Mouse (Mus musculus): ENCODE measurements around the gene Mip.
"Not testable (repeated sequence)": the region's sequence is repeated elsewhere in the genome, so short reads cannot be mapped to it uniquely, and the experiment has no call there.

The Mip gene

DNA sequence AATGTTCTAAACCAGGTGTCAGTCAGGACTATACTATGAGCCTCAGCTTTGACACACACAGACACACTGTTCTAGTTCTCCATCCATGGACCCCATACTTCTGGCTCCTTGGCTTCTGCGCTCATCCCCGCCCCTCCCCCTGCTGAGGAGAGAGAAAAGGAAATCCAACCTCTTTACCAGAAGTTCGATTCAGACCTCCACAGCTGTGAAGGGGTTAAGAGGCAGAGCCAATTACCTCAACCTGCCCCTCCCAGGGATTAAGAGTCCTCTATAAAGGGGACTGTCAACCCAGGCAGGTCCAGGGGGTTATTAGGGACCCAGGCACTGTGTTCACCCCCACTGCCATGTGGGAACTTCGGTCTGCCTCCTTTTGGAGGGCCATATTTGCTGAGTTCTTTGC is at the start of gene Mip:
TSS of gene Mip (plus strand) at position 301 of the 400 bp plus-strand sequence.
- DNase-seq (ENCODE audit: low spot score in 2 of 2): no peak

DNA sequence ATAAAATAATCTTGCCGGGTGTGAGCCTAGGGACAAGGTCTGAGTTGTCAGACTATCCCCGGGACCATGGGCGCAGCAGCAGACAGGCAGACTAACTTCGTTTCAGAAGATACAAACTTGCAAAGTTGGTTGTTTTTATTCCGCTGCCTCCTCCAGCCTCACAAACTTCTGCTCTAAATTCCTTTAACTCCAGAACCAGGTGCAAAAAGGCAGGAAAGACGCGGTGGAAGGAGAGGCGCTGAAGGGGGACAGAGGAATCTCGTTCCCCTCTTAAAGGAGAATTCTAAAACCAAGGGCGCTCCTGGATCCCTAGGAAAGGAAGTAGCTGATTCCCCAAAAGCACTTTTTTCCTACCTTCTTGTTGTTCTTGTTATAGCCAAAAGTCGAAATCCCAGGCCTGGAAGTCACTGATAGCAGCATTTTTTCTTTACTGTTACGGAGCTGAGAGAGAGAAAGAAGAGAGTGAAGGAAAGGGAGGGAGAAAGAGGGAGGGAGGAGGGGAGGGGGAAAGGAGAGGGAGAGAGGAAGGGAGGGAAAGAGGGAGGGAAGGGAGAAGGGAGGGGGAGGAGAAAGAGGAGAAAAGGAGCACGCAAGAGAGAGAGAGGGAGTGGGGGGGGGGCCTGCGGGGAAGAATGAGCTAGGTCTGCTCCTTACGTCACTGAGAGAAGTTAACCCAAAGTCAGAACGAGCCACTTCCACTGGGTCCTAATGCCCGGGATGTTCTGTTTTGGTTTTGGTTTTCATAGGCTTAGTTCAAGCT is 49.5 kb upstream of the Mip start:
- DNase-seq (ENCODE audit: low spot score in 2 of 2): peak in 1 of 2 experiments; percentile 13

GRCm38 (mm10) chr10:128177316-128177715 is 48.3 kb upstream of the Mip start:
- DNase-seq (ENCODE audit: low spot score in 2 of 2): no peak

- no peak for DNase-seq (ENCODE audit: low spot score in 2 of 2)
Observed at GRCm38 (mm10) chr10:128179989-128180388, 45.6 kb upstream of the Mip start, which contains the start of gene Rbms2. Gene Rbms2 (minus strand): TSS chr10:128180297.

- DNase-seq (ENCODE audit: low spot score in 2 of 2): no peak
Observed at GRCm38 (mm10) chr10:128184296-128184695, 41.3 kb upstream of the Mip start.

DNA sequence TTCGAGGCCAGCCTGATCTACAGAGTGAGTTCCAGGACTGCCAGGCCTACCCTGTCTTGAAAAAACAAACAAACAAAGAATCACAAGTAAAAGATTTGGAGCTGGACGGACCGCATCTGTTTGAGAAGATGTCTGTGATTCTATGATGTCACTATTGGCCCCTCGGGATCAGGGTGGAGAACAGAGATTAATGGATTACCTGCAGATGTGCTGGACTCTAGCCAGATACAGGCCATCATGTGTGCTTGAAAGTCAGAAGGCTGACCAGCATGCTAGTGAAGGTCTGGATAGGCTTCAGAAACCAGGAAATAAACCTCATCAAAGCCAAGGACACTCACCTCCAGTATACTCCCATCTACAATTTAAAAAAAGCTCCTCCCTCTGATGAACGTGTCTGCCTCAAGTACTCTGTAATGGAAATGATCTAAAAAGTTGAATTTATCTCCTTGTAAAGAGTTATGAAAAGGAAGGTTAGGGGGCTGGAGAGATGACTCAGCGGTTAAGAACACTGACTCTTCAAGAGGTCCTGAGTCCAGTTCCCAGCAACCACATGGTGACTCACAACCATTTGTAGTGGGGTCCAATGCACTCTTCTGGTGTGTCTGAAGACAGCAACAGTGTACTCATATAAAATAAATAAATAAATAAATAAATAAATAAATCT is 40.2 kb upstream of the Mip start:
- no peak for DNase-seq (ENCODE audit: low spot score in 2 of 2)

DNA sequence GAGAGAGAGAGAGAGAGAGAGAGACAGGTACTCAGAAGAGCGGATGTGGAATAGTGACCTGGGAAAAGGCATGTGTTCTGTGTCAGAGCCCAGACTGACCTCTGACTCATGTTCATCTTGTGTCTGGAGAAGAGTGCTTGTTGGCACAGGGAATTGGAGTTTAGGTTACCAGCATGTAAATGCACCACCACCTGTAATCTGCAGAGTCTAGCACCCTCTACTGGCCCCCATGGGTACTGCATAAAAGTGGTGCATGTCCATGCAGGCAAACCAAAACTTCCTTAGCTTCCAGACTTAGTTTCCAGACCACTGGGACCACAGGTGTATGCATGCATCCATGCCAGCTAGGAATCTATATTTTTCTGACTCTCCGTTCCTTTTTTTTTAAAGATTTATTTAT is 39.7 kb upstream of the Mip start:
- DNase-seq (ENCODE audit: low spot score in 2 of 2): peak; percentile 65 to 68

DNA sequence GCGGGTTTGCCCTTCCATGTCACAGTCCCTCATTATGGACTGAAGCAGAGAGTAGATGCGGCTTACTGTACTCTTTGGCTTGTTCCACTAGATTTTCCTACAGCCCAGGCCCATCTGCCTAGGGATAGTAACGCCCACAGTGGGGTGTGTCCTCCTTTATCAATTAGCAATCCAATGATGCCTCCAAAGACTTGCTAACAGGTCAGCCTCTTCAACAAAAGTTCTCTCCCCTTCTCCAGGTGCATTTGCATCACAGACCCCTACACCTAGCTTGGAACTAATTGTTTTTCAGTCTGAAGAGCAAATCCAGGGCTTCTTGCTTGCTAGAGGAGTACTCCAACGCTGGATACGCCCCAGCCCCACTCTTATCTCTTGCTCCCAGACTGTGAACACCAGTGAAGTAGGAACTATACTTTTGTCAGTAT is 38.4 kb upstream of the Mip start:
- DNase-seq (ENCODE audit: low spot score in 2 of 2): no peak

DNA sequence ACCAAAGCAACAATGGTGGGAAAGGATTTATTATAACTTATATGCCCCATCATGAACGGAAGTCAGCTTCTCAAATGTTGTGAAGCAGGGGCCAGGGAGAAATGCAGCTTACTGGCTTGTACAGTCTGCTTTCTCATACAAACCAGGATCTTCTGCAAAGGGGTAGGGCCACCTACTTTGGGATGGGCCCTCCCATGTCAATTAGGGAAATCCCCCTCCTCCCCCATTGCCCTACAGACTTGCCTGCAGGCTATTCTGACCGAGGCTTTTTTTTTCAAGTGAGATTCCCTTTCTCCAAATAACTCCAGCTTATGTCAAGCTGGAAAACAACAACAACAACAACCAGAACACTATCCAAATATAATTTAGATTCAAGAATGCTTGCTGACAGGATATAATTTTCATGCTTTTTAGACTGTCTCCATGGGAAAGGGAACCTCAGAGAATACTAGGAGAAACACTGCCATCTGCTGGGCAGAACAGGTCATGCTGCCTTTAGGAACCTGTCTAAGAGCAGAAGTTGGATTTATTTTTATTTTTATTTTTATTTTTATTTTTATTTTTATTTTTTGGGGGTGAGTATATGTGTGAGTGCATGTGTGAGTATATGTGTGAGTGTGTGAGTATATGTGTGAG is 37.3 kb upstream of the Mip start:
- peak; percentile 72 to 78 for DNase-seq (ENCODE audit: low spot score in 2 of 2)

GRCm38 (mm10) chr10:128191472-128191871 is 34.2 kb upstream of the Mip start:
- DNase-seq (ENCODE audit: low spot score in 2 of 2): no peak

DNA sequence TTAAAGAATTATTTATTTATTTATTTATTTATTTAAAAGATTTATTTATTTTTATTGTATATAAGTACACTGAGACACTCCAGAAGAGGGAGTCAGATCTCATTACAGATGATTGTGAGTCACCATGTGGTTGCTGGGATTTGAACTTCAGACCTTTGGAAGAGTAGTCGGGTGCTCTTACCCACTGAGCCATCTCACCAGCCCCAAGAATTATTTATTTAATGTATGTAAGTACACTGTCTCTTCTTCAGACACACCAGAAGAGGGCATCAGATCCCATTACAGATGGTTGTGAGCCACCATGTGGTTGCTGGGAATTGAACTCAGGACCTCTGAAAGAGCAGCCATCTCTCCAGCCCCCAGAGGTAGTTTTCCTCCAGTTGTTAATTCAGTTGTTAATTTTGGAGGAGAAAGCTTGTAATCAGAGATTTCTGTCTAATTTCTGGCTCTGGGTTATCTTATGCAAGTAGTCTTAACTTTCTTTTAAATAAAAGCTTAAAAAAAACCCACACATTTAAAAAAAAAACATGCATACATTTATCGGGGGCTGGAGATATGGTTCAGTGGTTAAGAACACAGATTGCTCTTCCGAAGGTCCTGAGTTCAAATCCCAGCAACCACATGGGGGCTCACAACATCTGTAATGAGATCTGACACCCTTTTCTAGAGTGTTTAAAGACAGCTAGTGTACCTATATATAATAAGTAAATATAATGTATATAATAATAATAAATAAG is 33.4 kb upstream of the Mip start:
- DNase-seq (ENCODE audit: low spot score in 2 of 2): not testable (repeated sequence)

- no peak for DNase-seq (ENCODE audit: low spot score in 2 of 2)
Observed at GRCm38 (mm10) chr10:128193113-128193512, 32.5 kb upstream of the Mip start.

GRCm38 (mm10) chr10:128194024-128194550 is 31.6 kb upstream of the Mip start, which contains the start of gene Gls2:
Gene Gls2 (plus strand): TSS chr10:128194457.
- DNase-seq (ENCODE audit: low spot score in 2 of 2): peak; percentile 95 to 98

- DNase-seq (ENCODE audit: low spot score in 2 of 2): peak; percentile 31 to 39
Observed at GRCm38 (mm10) chr10:128194551-128195461, 30.8 kb upstream of the Mip start.

GRCm38 (mm10) chr10:128201856-128202255 is 23.8 kb upstream of the Mip start:
- no peak for DNase-seq (ENCODE audit: low spot score in 2 of 2)

DNA sequence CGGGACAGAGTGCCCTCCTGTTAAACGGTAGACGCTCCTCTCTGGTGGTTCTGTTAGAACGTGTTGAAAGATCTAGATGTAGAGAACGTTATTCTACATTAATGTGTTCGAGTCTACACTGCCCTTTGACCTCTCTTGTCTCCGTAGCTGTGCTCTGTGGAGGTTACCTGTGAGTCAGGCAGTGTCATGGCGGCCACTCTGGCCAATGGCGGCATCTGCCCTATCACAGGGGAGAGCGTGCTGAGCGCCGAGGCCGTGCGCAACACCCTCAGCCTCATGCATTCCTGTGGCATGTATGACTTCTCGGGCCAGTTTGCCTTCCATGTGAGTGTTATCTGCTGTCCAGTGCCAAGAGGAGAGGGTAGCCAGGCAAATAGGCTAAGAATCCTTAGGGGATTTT is 20.7 kb upstream of the Mip start:
- DNase-seq (ENCODE audit: low spot score in 2 of 2): no peak

DNA sequence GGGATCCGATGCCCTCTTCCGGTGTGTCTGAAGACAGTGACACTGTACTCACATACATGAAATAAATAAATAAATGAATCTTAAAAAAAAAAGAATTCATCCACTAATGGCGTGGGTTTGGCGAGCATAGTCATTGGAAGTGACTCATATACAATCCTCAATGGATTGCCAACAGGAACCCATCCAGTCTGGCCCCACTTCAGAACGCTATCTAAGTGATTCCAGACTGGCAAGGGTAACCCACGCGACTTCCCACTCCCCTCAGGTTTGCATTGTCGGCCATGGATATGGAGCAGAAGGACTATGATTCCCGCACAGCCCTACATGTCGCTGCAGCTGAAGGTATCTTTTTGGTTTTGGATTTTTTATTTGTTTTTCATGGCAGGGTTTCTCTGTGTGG is 17.3 kb upstream of the Mip start:
- no peak for DNase-seq (ENCODE audit: low spot score in 2 of 2)

GRCm38 (mm10) chr10:128209311-128210009 is 16.2 kb upstream of the Mip start:
- no peak for DNase-seq (ENCODE audit: low spot score in 2 of 2)

DNA sequence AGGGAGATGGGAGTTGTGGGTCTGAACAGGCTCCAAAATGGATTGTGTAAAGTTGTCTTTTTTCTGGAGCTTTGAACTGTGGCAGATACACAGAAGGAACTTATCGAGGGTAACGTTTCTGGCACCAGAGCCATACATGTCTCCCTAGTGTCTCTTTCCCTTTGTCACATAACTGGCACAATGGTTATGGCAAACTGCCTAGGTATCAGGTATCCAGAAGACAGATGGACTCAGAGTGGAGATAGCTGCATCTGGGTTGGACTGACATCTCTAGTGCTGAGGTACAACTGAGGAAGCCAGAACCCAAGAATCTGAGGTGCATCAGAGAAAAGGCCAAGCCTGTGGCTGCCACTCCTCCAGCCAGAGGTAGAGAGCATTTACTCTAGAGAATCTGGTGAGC is 15.5 kb upstream of the Mip start:
- no peak for DNase-seq (ENCODE audit: low spot score in 2 of 2)

GRCm38 (mm10) chr10:128210954-128211353 is 14.7 kb upstream of the Mip start:
- DNase-seq (ENCODE audit: low spot score in 2 of 2): no peak

Measured in frontal cortex, postnatal 25 days (tissue).